Mouse (Mus musculus) gastrocnemius, adult 2 months (tissue): ENCODE data around the gene Dock10. TPM values are rescaled to one million over a fixed set of nuclear protein-coding genes. Genes with fewer than 3 reads are reported as not detected.
A peak's percentile ranks its signal among the peaks of the same experiment; 100 is the strongest.

ENCODE experiments used
- DNase-seq: peaks from one replicate; pipeline ENCODE4 v3.0.0; 2022
- H3K27ac ChIP-seq: fragments of 200-600 bp; 2 replicates; pipeline ENCODE4 v1.8.1; 2022; ENCODE audit warnings: mild to moderate bottlenecking
- H3K4me3 ChIP-seq: fragments of 200-600 bp; 2 replicates; pipeline ENCODE4 v1.8.1; 2022; ENCODE audit warnings: mild to moderate bottlenecking, moderate library complexity
- CTCF ChIP-seq: fragments of 200-600 bp; IDR thresholded peaks from 2 replicates; pipeline ENCODE4 v1.8.1; 2022; ENCODE audit warnings: antibody characterized with exemption, mild to moderate bottlenecking, moderate library complexity
- intact Hi-C: fragments of 180-260 bp; cut with DNase I; formaldehyde crosslinking; loops from one replicate; pipeline ENCODE4 v1.15.1; 2025
- total RNA-seq, 2 experiments: library from RNA; stranded (reverse); gene quantifications; 2 replicates each; pipeline ENCODE4 v1.2.3; 2021

Dock10 gene
- total RNA-seq, 2 experiments from 2014 or later: 2.6 to 3.0 TPM

GRCm38 (mm10) chr1:80661506-80662402 is 96.6 kb downstream of the Dock10 start:
- no peak overlapping the region for H3K4me3 ChIP-seq
- intact Hi-C loops: no loop called here
- DNase-seq: no peak
- H3K27ac ChIP-seq: no peak overlapping the region
- no peak for TF ChIP-seq CTCF

DNA sequence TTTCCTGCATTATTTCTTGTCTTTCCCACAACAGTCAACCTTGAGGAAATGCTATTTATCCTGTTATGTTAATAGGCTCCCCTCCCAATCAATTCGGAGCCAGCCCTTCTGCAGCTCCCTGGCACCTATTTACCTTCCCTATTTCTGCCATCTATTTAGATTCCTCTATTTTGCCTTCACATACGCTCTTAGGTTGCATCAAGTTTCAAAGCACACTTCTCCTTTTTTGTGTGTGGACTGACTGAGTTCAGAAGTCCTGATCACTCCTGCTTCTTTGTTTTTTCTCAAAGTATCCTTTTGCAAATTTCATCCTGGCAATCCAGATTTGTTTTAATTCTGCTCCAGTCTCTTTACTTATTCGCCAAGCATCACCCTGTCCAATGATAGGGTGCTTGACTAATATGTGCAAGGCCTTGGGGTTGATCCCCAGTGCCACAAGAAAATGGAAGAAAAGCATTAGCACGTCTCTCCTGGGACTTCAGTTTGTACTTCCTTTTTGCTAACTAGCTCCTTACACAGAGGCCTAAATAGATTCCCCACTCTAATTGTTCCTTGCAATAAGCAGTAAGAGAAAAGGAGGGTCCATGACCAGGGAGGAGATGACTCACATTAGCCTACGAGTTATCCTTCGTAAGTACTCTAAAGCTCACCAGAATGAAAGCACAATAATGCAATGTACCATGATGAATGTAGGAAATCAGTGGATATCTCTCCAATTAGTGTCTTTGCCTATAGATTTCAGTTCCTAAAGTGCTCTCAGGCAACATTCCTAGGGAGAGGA is 98.7 kb downstream of the Dock10 start:
- TF ChIP-seq CTCF: no peak
- DNase-seq: no peak
- Histone ChIP-seq H3K4me3 (no peak overlapping the region), H3K27ac (no peak overlapping the region)
- intact Hi-C loops: no loop called here

DNA sequence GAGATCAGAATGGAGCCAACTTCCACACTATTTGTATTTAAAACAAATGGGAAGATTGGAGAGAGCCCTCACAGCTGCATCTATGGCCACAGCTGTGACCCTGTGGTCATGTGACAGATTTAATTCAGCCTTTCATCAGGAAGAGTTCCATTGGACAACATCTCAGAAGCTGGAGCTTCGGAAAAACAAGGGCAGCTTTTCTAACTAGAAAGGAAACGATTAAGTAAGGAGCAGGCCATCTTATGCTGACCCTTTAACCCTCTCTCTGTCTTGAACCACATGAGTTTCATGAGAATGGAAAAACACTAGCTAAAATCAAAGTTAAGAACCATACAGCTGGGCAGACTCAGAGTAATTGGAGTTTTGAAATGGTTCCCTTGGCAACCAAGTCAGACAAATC is 101.9 kb downstream of the Dock10 start:
- no peak overlapping the region for H3K4me3 ChIP-seq
- no peak for TF ChIP-seq CTCF
- no peak for DNase-seq
- H3K27ac ChIP-seq: 0 out of 2 replicates have a peak overlapping the region, but pooled peaks have one; percentile 38
- intact Hi-C loops: no loop called here

- intact Hi-C loops: no loop called here
- H3K4me3 ChIP-seq: no peak overlapping the region
- no peak overlapping the region for H3K27ac ChIP-seq
- no peak for DNase-seq
- peak; percentile 7; the same call in 1 of the 2 replicates for TF ChIP-seq CTCF
Observed at GRCm38 (mm10) chr1:80655854-80656253, 102.5 kb downstream of the Dock10 start.

DNA sequence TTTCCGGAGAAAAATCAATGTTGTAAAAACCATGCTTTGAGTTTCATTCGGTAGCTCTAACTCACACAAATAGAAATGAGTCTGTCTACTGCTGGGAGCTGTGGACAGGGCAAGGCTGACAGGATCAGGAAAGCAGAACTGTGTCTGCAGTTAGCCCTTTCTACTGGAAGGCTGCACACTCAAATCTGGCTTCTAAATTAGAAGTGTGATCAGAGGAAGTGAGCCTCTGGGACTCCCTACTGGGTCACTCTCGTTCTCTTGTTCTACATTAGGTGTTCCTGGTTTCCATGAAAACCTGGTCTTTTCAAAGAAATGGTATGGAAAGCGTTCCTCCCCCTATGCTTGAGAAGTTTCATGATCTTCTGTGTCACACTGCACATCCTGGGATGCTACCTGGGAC is 103.1 kb downstream of the Dock10 start:
- TF ChIP-seq CTCF: no peak
- intact Hi-C loops: no loop called here
- Histone ChIP-seq H3K4me3 (no peak overlapping the region), H3K27ac (no peak overlapping the region)
- no peak for DNase-seq

- intact Hi-C loops: no loop called here
- no peak for TF ChIP-seq CTCF
- DNase-seq: no peak
- Histone ChIP-seq H3K4me3 (no peak overlapping the region), H3K27ac (no peak overlapping the region)
Observed at GRCm38 (mm10) chr1:80654177-80654576, 104.2 kb downstream of the Dock10 start.

DNA sequence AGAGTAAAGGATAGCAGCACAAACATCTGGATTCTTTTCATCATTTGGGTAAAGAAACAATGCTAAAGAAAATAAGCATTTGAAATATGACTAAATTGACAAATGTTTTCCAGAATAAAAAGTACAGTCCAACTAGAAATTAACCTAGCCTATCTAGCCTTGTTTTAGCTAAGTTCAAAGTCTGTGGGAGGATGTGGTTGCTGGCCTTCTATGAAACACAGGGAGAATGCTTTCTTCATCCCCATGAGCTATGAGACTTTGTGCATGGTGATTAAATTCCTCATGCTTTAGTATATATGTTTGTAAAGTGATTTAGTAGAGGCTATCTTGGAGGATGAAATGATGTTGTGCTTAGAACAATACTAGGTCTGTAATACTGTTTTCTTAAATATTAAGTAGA is 105.5 kb downstream of the Dock10 start:
- DNase-seq: no peak
- intact Hi-C loops: no loop called here
- Histone ChIP-seq H3K4me3 (no peak overlapping the region), H3K27ac (no peak overlapping the region)
- TF ChIP-seq CTCF: no peak

DNA sequence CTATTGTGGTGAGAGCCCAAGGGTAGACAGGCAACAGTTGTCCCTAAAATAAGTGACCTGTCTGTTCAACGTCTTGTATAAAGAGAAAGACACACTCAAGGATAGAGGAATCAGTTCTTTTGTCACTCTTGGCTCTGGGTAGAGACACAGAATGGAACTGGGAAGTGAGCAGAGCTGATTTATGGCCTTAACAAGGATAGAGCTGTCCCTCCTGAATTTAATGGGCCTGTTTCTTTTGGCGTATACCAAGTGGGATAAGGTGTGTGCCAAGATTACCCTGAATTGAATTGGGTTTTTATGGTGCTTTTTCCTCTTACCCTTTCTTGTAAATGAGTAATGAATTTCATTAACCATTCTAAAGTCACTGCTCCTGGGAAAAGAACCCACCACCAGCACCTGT is 106.2 kb downstream of the Dock10 start:
- Histone ChIP-seq H3K27ac (no peak overlapping the region), H3K4me3 (no peak overlapping the region)
- DNase-seq: no peak
- TF ChIP-seq CTCF: no peak
- intact Hi-C loops: no loop called here

DNA sequence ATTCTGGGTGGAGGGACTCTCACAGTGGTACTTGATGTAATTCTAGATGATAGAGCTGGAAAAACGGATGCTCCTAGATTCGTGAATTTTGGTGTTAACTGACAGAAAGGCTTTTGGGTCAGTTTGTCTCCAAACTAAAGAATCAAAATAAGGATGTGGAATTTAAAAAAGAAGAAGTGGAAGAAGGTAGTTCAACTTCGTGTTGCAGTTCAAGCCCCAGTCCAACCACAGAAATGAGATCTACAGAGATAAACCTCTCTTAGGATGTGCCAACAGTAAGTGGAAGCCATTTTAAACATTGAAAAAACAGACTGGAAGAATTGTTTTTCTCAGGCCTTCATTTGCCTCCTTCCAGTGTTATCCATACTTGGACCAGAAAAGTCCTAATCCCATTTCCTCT is 111.7 kb downstream of the Dock10 start:
- no peak overlapping the region for H3K27ac ChIP-seq
- DNase-seq: no peak
- H3K4me3 ChIP-seq: no peak overlapping the region
- intact Hi-C loops: no loop called here
- no peak for TF ChIP-seq CTCF

DNA sequence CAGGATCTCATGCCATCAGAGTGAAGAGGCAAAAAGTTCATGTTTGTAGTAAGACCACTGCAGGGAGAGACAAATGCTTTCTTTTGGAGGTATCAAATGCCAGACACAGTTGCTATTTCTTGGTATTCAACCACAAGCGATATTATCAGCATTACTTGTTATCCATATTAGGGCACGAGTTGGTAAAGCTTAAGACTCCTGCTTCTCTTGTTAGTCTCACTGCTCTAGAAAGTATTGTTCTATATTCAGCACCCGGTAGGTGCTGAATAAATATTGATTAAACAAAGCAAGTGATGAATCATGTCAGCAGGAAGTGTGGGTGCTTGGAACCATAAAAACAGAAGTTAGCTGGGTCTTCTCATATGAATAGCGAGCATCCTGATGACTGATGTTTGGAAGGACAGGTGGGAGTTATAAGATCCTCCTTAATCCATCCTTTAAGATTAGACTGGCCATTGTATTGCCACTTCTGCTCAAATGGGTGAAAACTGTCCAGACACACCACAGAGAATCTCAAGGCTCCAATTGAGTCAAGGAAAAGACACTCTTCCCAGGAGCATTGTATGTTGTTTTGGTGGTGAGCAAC is 114.4 kb downstream of the Dock10 start:
- H3K4me3 ChIP-seq: no peak overlapping the region
- TF ChIP-seq CTCF: no peak

GRCm38 (mm10) chr1:80641832-80642231 is 116.5 kb downstream of the Dock10 start:
- no peak for DNase-seq
- no peak for TF ChIP-seq CTCF

More for the DNA sequence above, 114.4 kb downstream of the Dock10 start:
- H3K27ac ChIP-seq: no peak overlapping the region
- intact Hi-C loops: no loop called here
- no peak for DNase-seq

GRCm38 (mm10) chr1:80641288-80641687 is 117.0 kb downstream of the Dock10 start:
- no peak for DNase-seq
- no peak overlapping the region for H3K27ac ChIP-seq
- intact Hi-C loops: no loop called here
- H3K4me3 ChIP-seq: no peak overlapping the region
- no peak for TF ChIP-seq CTCF

More at GRCm38 (mm10) chr1:80641832-80642231, 116.5 kb downstream of the Dock10 start:
- Histone ChIP-seq H3K4me3 (no peak overlapping the region), H3K27ac (no peak overlapping the region)
- intact Hi-C loops: no loop called here

GRCm38 (mm10) chr1:80639553-80639952 is 118.8 kb downstream of the Dock10 start:
- intact Hi-C loops: no loop called here
- Histone ChIP-seq H3K27ac (no peak overlapping the region), H3K4me3 (no peak overlapping the region)
- DNase-seq: no peak
- no peak for TF ChIP-seq CTCF
